In the genomic region with DNA sequence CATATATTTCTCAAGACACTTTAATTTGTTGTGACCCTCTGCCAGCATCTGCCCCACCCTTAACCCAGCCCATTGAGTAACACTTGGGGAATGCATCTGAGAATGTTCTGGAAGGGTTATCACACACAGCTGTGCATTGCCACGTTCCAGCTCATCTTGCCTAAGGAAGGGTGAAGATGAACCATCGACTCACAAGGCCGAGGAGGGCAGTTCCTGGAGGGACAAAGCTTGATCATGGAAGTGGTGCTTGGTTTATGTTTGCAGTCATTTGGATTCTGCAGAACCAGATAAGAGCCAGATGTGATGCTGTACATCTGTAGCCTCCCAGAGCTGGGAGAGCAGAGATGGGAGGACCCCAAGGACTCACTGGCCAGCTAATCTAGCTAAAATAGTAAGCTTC, we compare ENCODE assay signal across 12 mouse cellular contexts.
DNase-seq lines count a peak whose midpoint lies in the region; ATAC-seq lines count a peak whose summit lies in the region.
"Had no signal": no experiment of that assay in that cellular context is flagged by ENCODE, and none has a peak within 500 bp of the region (broad histone marks: within the 10 kb centered on the region; RNA-seq: fewer than 3 reads in every experiment).

No protein-coding gene starts in this region.

- H3K4me3 ChIP-seq in midbrain, embryonic 10.5 days: no peak overlapping the region
- H3K4me3 ChIP-seq in midbrain, embryonic 15.5 days: no peak overlapping the region
- H3K4me3 ChIP-seq: hindbrain, embryonic 13.5 days; midbrain, embryonic 12.5 days had no signal

- H3K27me3 ChIP-seq in midbrain, embryonic 10.5 days (ENCODE audit: low read depth, poor library complexity, severe bottlenecking): peaks cover 7% of the 10 kb centered on the region; the same call in 1 of the 2 replicates
- no peaks in the 10 kb centered on the region for H3K27me3 ChIP-seq in midbrain, embryonic 15.5 days (replicated peaks)
- H3K27me3 ChIP-seq: hindbrain, embryonic 13.5 days; midbrain, embryonic 12.5 days had no signal

- WGBS in midbrain, embryonic 10.5 days: 93% methylated on average over 3 of the region's 3 CpGs
- 89% methylated on average over 3 of the region's 3 CpGs for WGBS in midbrain, embryonic 15.5 days

- no peak overlapping the region for H3K4me2 ChIP-seq in midbrain, embryonic 15.5 days
- H3K4me2 ChIP-seq: hindbrain, embryonic 13.5 days; midbrain, embryonic 12.5 days had no signal

- no peak overlapping the region for H3K9ac ChIP-seq in midbrain, embryonic 15.5 days
- H3K9ac ChIP-seq: hindbrain, embryonic 13.5 days; midbrain, embryonic 12.5 days had no signal

- H3K36me3 ChIP-seq in midbrain, embryonic 10.5 days: no peaks in the 10 kb centered on the region
- H3K36me3 ChIP-seq in midbrain, embryonic 15.5 days (replicated peaks): no peaks in the 10 kb centered on the region
- H3K36me3 ChIP-seq: hindbrain, embryonic 13.5 days; midbrain, embryonic 12.5 days had no signal

- intact Hi-C loops in heart, postnatal 25 days (cut with DNase I): no loop called here

- peak; percentile 51 to 54 for DNase-seq in heart, adult 18-20 months
- no peak for DNase-seq in heart, postnatal 25 days (ENCODE audit: low spot score)
- peak; percentile 71 for DNase-seq in NIH3T3 (ENCODE audit: low read depth)
- DNase-seq in kidney, postnatal 14 days: peak; percentile 46
- DNase-seq in lung, postnatal 14 days: peak; percentile 21
- no peak for DNase-seq in midbrain, embryonic 10.5 days (ENCODE audit: low spot score)
- DNase-seq: cerebellum, postnatal 14 days; thymus, postnatal 25 days had no signal

- no peak overlapping the region for H3K27ac ChIP-seq in midbrain, embryonic 10.5 days (replicated peaks)
- no peak overlapping the region for H3K27ac ChIP-seq in midbrain, embryonic 15.5 days
- H3K27ac ChIP-seq: hindbrain, embryonic 13.5 days; midbrain, embryonic 12.5 days had no signal

- no peaks in the 10 kb centered on the region for H3K9me3 ChIP-seq in midbrain, embryonic 10.5 days (replicated peaks)
- no peaks in the 10 kb centered on the region for H3K9me3 ChIP-seq in midbrain, embryonic 15.5 days
- H3K9me3 ChIP-seq: hindbrain, embryonic 13.5 days had no signal

- peaks cover 2% of the 10 kb centered on the region for H3K4me1 ChIP-seq in midbrain, embryonic 10.5 days
- H3K4me1 ChIP-seq in midbrain, embryonic 15.5 days: no peaks in the 10 kb centered on the region
- H3K4me1 ChIP-seq: hindbrain, embryonic 13.5 days; midbrain, embryonic 12.5 days had no signal

- ATAC-seq in midbrain, embryonic 15.5 days (replicated peaks): no peak
- no peak for ATAC-seq in megakaryocyte, adult 5-6 weeks (ENCODE audit: poor library complexity, severe bottlenecking)

Comparison
In these comparisons a context has a peak if more than half of its experiments do, and no peak if none do; other contexts are left out.
1. DNase-seq: peak in heart, adult 18-20 months (2 of 2), NIH3T3 (single experiment), kidney, postnatal 14 days (single experiment) and lung, postnatal 14 days (single experiment); none in heart, postnatal 25 days (single experiment) and midbrain, embryonic 10.5 days (single experiment).